Mouse (Mus musculus) ES-Bruce4 (cell line): ENCODE results near the gene Ankrd35.
A peak's percentile ranks its signal among the peaks of the same experiment; 100 is the strongest.

Experiments
- EP300 ChIP-seq: IDR thresholded peaks from 2 replicates; pipeline ENCODE4 v1.6.1; 2011; ENCODE audit warnings: low read depth, low read length; ENCODE audit not compliant: insufficient read depth
- POLR2A ChIP-seq: IDR thresholded peaks from one replicate; pipeline ENCODE4 v1.8.1; 2011; ENCODE audit warnings: low read length; ENCODE audit not compliant: insufficient read depth

DNA sequence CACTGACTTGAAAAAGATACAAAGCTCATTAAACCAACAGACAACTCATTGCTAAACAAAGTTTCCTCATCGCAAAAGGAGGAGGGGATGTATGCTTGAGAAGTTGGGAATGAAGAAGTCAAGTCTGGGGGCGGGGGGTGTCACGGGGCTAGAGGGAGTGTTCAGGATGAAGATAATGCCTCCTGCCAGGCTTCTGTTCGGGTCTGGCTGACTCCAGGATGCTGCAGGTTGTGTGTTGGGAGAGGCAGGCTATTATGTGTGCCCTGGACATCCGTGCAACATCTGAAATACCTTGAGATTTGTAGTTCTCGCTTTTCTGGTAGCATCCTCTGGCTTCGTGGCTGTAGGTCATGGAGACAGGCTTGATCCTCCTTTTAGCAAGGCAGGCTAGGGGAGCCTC lies 8.5 kb downstream of the Ankrd35 start:
- TF ChIP-seq EP300 (peak; percentile 61; the same call in 1 of the 2 replicates), POLR2A (no peak)
